Mouse (Mus musculus) spleen, adult 12 weeks (tissue): ENCODE data around the gene Bex1.
A peak's percentile ranks its signal among the peaks of the same experiment; 100 is the strongest.

Experiments used
- DNase-seq: peaks from one replicate; pipeline ENCODE4 v3.0.0; 2022; ENCODE audit warnings: low spot score

Gene Bex1

GRCm38 (mm10) chrX:136171189-136172117 lies 43.9 kb downstream of the Bex1 start:
- DNase-seq: peak; percentile 1

- DNase-seq: peak; percentile 1
Measured at GRCm38 (mm10) chrX:136170625-136171024, 44.7 kb downstream of the Bex1 start.
